Mouse (Mus musculus): ENCODE measurements at regions not wholly inside any gene's neighbourhood (a gene's known extent, or its start where the extent isn't known, plus 50 kb on each side); places are given as distances from the start of the nearest gene placed in this dataset.

DNA sequence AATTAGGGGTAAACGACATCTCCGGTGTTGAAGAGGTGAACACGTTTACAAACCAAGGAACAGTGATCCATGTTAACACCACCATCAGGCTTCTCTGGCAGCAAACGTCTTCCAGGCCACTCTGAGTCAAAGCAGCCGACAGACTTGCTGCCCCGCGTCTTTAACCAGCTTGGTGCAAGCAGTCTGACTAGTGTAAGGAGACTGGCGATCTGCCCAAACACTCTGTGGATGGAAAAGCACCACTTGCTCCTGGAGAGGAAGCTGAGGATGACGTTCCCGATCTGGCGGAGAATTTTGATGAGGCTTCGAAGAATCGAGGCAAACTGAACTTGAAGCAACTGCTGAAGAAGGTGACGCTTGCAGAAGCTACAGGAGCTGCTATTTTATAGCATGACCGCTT is 57.5 kb upstream of the Med13l start:
- peak; percentile 66 for DNase-seq

DNA sequence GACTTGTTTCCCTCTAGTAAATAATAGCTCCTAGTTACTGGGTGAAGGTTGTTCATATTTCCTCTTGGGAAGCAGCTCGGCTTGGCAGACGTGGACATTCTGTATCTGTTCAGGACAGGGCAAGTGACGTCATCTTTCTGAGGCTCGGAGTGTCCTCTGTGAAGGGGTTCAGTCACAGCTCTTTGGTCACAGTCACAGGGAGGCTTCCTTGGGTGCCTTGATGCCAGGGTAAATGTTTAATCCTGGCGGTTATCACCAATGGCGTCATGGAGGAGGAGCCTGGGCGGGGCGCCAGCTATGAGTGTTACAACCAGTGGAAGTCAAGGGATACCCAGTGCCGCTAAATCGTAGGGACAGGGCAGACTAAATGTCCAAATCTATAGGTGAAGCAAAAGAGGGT is 56.3 kb upstream of the Med13l start:
- peak; percentile 30 for DNase-seq

DNA sequence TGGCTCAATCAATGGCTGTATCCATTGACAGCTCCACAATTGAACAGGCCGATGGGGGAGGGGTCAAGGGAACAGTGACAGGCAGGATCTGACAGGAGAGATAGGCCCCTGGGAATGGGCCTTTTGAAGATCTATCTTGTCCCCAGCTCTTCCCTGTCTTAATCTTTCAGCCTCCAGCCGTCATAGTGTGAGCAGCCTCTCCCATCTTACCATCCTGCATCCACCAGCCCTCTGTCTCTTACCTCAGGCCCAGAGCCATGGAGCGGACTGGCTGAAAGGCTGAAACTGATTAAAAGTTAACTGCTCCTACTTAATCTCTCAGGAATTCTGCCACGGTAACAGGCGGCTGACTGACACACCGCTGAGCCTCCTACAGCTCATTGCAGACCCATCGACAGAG is 55.6 kb upstream of the Med13l start:
- DNase-seq, result no peak

DNA sequence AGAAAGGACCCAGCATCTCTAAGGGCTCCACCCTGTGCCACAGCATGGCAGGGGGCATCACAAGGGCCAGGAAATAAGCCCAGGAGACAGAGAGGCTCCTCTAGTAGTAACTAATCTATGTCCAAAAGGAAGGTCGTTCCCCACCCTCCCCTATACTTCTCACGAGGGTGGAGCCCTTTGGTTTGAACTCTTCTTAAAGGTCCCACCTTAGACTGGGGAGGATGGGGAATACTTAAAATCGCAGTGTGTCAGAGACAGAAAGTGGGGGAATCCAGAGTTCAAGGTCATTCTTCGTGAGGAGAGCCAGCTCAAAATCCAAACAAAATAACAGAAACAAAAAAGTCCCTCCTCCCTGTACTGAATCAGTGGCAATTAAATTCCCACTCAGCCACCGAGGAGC is 50.6 kb upstream of the Med13l start:
- no peak for DNase-seq

Data from kidney, postnatal 14 days (tissue).